Mouse (Mus musculus): ENCODE measurements at regions not wholly inside any gene's neighbourhood (a gene's known extent, or its start where the extent isn't known, plus 50 kb on each side); places are given as distances from the start of the nearest gene placed in this dataset.

DNA sequence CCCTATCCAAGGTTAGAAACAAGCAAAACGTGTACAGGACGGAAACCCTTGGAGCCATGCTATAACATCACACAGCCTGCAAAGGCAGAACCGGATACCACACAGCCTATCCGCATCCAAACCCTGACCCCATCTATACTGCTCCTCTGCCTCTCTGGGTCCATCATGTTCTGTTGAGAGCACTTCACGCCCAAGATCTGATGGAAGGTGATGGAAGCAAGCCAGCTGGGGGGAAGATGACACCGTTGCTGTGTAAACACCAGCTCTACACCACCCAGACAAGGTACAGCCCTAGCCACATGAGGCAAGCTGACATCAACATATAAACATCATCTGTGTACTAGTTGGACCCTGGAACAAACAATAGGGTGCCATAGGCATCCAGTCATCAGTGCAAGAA is 234.8 kb upstream of the Zfp637 start:
- no peak for TF ChIP-seq CTCF (IDR thresholded peaks at IDR 0.05; ENCODE audit: low read depth, low read length)
- TF ChIP-seq POLR2A (IDR thresholded peaks at IDR 0.05; ENCODE audit: borderline replicate concordance, low read depth, low read length) = no peak
